In genomic region chr19:12463722-12464035, GRCm38 (mm10) we compare ENCODE assay signal across 9 mouse cellular contexts. TPM values are rescaled to one million over a fixed set of nuclear protein-coding genes. Genes with fewer than 3 reads are reported as not detected.
DNase-seq lines count a peak whose midpoint lies in the region; ATAC-seq lines count a peak whose summit lies in the region.
"Had no signal": no experiment of that assay in that cellular context is flagged by ENCODE, and none has a peak within 500 bp of the region (broad histone marks: within the 10 kb centered on the region; RNA-seq: fewer than 3 reads in every experiment).

No protein-coding gene starts in this region.

- H3K9me3 ChIP-seq in liver, embryonic 16.5 days (replicated peaks; ENCODE audit: control insufficient read depth, low read length), result no peaks in the 10 kb centered on the region
- no peaks in the 10 kb centered on the region for H3K9me3 ChIP-seq in liver, embryonic 12.5 days (replicated peaks)
- H3K9me3 ChIP-seq in forebrain, embryonic 13.5 days (replicated peaks), result no peaks in the 10 kb centered on the region

- no peak overlapping the region for H3K9ac ChIP-seq in liver, embryonic 16.5 days (ENCODE audit: low read depth, low read length)
- H3K9ac ChIP-seq in liver, embryonic 12.5 days, result no peak overlapping the region
- H3K9ac ChIP-seq in forebrain, embryonic 13.5 days, result no peak overlapping the region

- no peak overlapping the region for H3K4me2 ChIP-seq in liver, embryonic 16.5 days (ENCODE audit: low read depth, low read length)
- no peak overlapping the region for H3K4me2 ChIP-seq in liver, embryonic 12.5 days
- H3K4me2 ChIP-seq in forebrain, embryonic 13.5 days, result no peak overlapping the region

- no peaks in the 10 kb centered on the region for H3K4me1 ChIP-seq in liver, embryonic 16.5 days (ENCODE audit: control insufficient read depth, low read depth, low read length)
- no peaks in the 10 kb centered on the region for H3K4me1 ChIP-seq in liver, embryonic 12.5 days
- H3K4me1 ChIP-seq in forebrain, embryonic 13.5 days, result peaks cover 8% of the 10 kb centered on the region; the same call in 1 of the 2 replicates

- WGBS in liver, embryonic 16.5 days (ENCODE audit: insufficient replicate concordance), result 30% methylated on average over 1 of the region's 1 CpGs
- WGBS in liver, embryonic 12.5 days (ENCODE audit: insufficient replicate concordance), result 28% methylated on average over 1 of the region's 1 CpGs
- WGBS in forebrain, embryonic 13.5 days, result 32% methylated on average over 1 of the region's 1 CpGs

- H3K27ac ChIP-seq in liver, embryonic 16.5 days (ENCODE audit: low read length), result peak overlapping the region; percentile 50
- no peak overlapping the region for H3K27ac ChIP-seq in liver, embryonic 12.5 days
- H3K27ac ChIP-seq in forebrain, embryonic 13.5 days, result no peak overlapping the region

- H3K27me3 ChIP-seq in liver, embryonic 16.5 days (ENCODE audit: control insufficient read depth, insufficient read depth, low read depth, low read length), result no peaks in the 10 kb centered on the region
- H3K27me3 ChIP-seq in liver, embryonic 12.5 days (replicated peaks), result no peaks in the 10 kb centered on the region
- H3K27me3 ChIP-seq in forebrain, embryonic 13.5 days, result no peaks in the 10 kb centered on the region

- peak; percentile 68 for DNase-seq in R1 (ENCODE audit: low read depth, low spot score)
- no peak for DNase-seq in ovary, postnatal 14 days (ENCODE audit: low spot score)
- DNase-seq in spleen, postnatal 14 days (ENCODE audit: low spot score in 2 of 2), result no peak
- DNase-seq: cerebellum, adult 9-11 months had no signal

- H3K36me3 ChIP-seq in liver, embryonic 16.5 days (ENCODE audit: control insufficient read depth, insufficient read depth), result no peaks in the 10 kb centered on the region
- no peaks in the 10 kb centered on the region for H3K36me3 ChIP-seq in liver, embryonic 12.5 days
- peaks cover 14% of the 10 kb centered on the region for H3K36me3 ChIP-seq in forebrain, embryonic 13.5 days (ENCODE audit: poor library complexity, severe bottlenecking)

- peak overlapping the region; percentile 5; the same call in 1 of the 2 replicates for H3K4me3 ChIP-seq in liver, embryonic 16.5 days (ENCODE audit: low read depth, low read length)
- no peak overlapping the region for H3K4me3 ChIP-seq in liver, embryonic 12.5 days
- no peak overlapping the region for H3K4me3 ChIP-seq in forebrain, embryonic 13.5 days

- peak; percentile 43 for ATAC-seq in liver, embryonic 16.5 days (ENCODE audit: low read depth)
- no peak for ATAC-seq in liver, embryonic 12.5 days
- ATAC-seq in forebrain, embryonic 13.5 days, result peak; percentile 65; the same call in 1 of the 2 replicates
- peak; percentile 46 for ATAC-seq in megakaryocyte progenitor cell, adult 5-6 weeks (replicated peaks; ENCODE audit: poor library complexity)

RNA-seq across cellular contexts. Expression of gene Mpeg1, which starts 3.1 kb away (rescaled TPM):
- polyA plus RNA-seq in liver, embryonic 16.5 days (2015; fragmentation: Nextera tagmentation; extraction: Ambion mirVana), result 2.3 and 2.5 TPM in 2 replicates
- 0.63 and 0.76 TPM in 2 replicates for polyA plus RNA-seq in liver, embryonic 12.5 days (2016; fragmentation: Nextera tagmentation; extraction: Ambion mirVana)
- polyA plus RNA-seq in forebrain, embryonic 13.5 days (2015; fragmentation: Nextera tagmentation; extraction: Ambion mirVana), result 0.30 and 0.48 TPM in 2 replicates
- total RNA-seq in megakaryocyte progenitor cell, adult 5-6 weeks (2015), result 74.6 and 105 TPM in 2 replicates
- total RNA-seq in megakaryocyte progenitor cell, adult 5-6 weeks (2017), result 41.8 and 52.4 TPM in 2 replicates

RNA-seq across cellular contexts. Expression of gene Pfpl, which starts 36.0 kb away (rescaled TPM):
- polyA plus RNA-seq in liver, embryonic 16.5 days (2015; fragmentation: Nextera tagmentation; extraction: Ambion mirVana), result not detected in 2 replicates
- polyA plus RNA-seq in liver, embryonic 12.5 days (2016; fragmentation: Nextera tagmentation; extraction: Ambion mirVana), result not detected in 2 replicates
- polyA plus RNA-seq in forebrain, embryonic 13.5 days (2015; fragmentation: Nextera tagmentation; extraction: Ambion mirVana), result not detected in 2 replicates
- not detected in 2 replicates for total RNA-seq in megakaryocyte progenitor cell, adult 5-6 weeks (2015)
- not detected in 2 replicates for total RNA-seq in megakaryocyte progenitor cell, adult 5-6 weeks (2017)
- polyA plus RNA-seq: heart, embryonic 16.5 days had no signal

RNA-seq across cellular contexts. Expression of gene Dtx4, which starts 37.6 kb away (rescaled TPM):
- 2.0 and 2.2 TPM in 2 replicates for polyA plus RNA-seq in liver, embryonic 16.5 days (2015; fragmentation: Nextera tagmentation; extraction: Ambion mirVana)
- polyA plus RNA-seq in liver, embryonic 12.5 days (2016; fragmentation: Nextera tagmentation; extraction: Ambion mirVana), result 2.7 and 2.9 TPM in 2 replicates
- 16.9 and 20.0 TPM in 2 replicates for polyA plus RNA-seq in forebrain, embryonic 13.5 days (2015; fragmentation: Nextera tagmentation; extraction: Ambion mirVana)
- 41.4 and 46.5 TPM in 2 replicates for total RNA-seq in megakaryocyte progenitor cell, adult 5-6 weeks (2015)
- total RNA-seq in megakaryocyte progenitor cell, adult 5-6 weeks (2017), result 38.9 and 39.0 TPM in 2 replicates

RNA-seq across cellular contexts. Expression of gene Olfr1441, which starts 46.4 kb away (rescaled TPM):
- not detected in 2 replicates for polyA plus RNA-seq in liver, embryonic 16.5 days (2015; fragmentation: Nextera tagmentation; extraction: Ambion mirVana)
- not detected in 2 replicates for polyA plus RNA-seq in liver, embryonic 12.5 days (2016; fragmentation: Nextera tagmentation; extraction: Ambion mirVana)
- not detected in 2 replicates for polyA plus RNA-seq in forebrain, embryonic 13.5 days (2015; fragmentation: Nextera tagmentation; extraction: Ambion mirVana)
- total RNA-seq in megakaryocyte progenitor cell, adult 5-6 weeks (2015), result not detected in 2 replicates
- not detected in 2 replicates for total RNA-seq in megakaryocyte progenitor cell, adult 5-6 weeks (2017)
- polyA plus RNA-seq: heart, embryonic 16.5 days had no signal
